Comparison of ENCODE assay signal across 8 mouse cellular contexts in genomic region chr9:108341801-108342200, GRCm38 (mm10). TPM values are rescaled to one million over a fixed set of nuclear protein-coding genes. Genes with fewer than 3 reads are reported as not detected.
DNase-seq lines count a peak whose midpoint lies in the region; ATAC-seq and TF ChIP-seq lines count a peak whose summit lies in the region.

No protein-coding gene starts in this region.

- TF ChIP-seq POLR2A in testis, adult 2 months (IDR thresholded peaks at IDR 0.05; ENCODE audit: control insufficient read depth, low read depth, low read length): no peak

- TF ChIP-seq CTCF in testis, adult 2 months (IDR thresholded peaks at IDR 0.05; ENCODE audit: control insufficient read depth, insufficient read depth, insufficient replicate concordance, low read depth, low read length): no peak
- TF ChIP-seq CTCF in kidney, postnatal 0 days (IDR thresholded peaks at IDR 0.05; ENCODE audit: low read depth): no peak

- H3K4me1 ChIP-seq in forebrain, embryonic 10.5 days: peaks cover 45% of the 10 kb centered on the region
- peaks cover 6% of the 10 kb centered on the region; the same call in 1 of the 2 replicates for H3K4me1 ChIP-seq in forebrain, embryonic 14.5 days (ENCODE audit: control insufficient read depth, insufficient read depth, low read length)
- peaks cover 15% of the 10 kb centered on the region for H3K4me1 ChIP-seq in testis, adult 2 months (ENCODE audit: control insufficient read depth, insufficient read depth, low read length)
- H3K4me1 ChIP-seq in kidney, postnatal 0 days (replicated peaks; ENCODE audit: insufficient read depth, low read length): peaks cover 21% of the 10 kb centered on the region
- H3K4me1 ChIP-seq in stomach, embryonic 16.5 days (ENCODE audit: control insufficient read depth, insufficient read depth, low read length): peaks cover 49% of the 10 kb centered on the region

- H3K9ac ChIP-seq in forebrain, embryonic 14.5 days (ENCODE audit: low read length): no peak overlapping the region
- H3K9ac ChIP-seq in kidney, postnatal 0 days (ENCODE audit: low read depth, low read length): no peak overlapping the region
- 0 out of 2 replicates have a peak overlapping the region, but pooled peaks have one; percentile 25 for H3K9ac ChIP-seq in stomach, embryonic 16.5 days (ENCODE audit: low read length)

- H3K4me2 ChIP-seq in forebrain, embryonic 14.5 days (ENCODE audit: low read length): no peak overlapping the region
- no peak overlapping the region for H3K4me2 ChIP-seq in kidney, postnatal 0 days (ENCODE audit: low read length)
- peak overlapping the region; percentile 0; the same call in 1 of the 2 replicates for H3K4me2 ChIP-seq in stomach, embryonic 16.5 days (ENCODE audit: low read depth, low read length)

- no peak for DNase-seq in forebrain, embryonic 10.5 days (ENCODE audit: extremely low spot score, low spot score)
- DNase-seq in forebrain, embryonic 14.5 days (ENCODE audit: low spot score): no peak
- no peak for DNase-seq in testis, postnatal 10 days (ENCODE audit: low spot score)
- DNase-seq in kidney, postnatal 0 days (ENCODE audit: low spot score): no peak
- DNase-seq in cerebellum, adult 8-10 months: no peak
- DNase-seq in left cerebral cortex, postnatal 10 days (ENCODE audit: extremely low spot score in 1 of 2, low spot score in 2 of 2): no peak

- H3K27me3 ChIP-seq in forebrain, embryonic 10.5 days (ENCODE audit: poor library complexity, severe bottlenecking): no peaks in the 10 kb centered on the region
- no peaks in the 10 kb centered on the region for H3K27me3 ChIP-seq in forebrain, embryonic 14.5 days (replicated peaks; ENCODE audit: control insufficient read depth, insufficient read depth, low read length)
- H3K27me3 ChIP-seq in testis, adult 2 months (ENCODE audit: control insufficient read depth, insufficient read depth, low read length): no peaks in the 10 kb centered on the region
- no peaks in the 10 kb centered on the region for H3K27me3 ChIP-seq in kidney, postnatal 0 days (ENCODE audit: insufficient read depth, low read length)
- no peaks in the 10 kb centered on the region for H3K27me3 ChIP-seq in stomach, embryonic 16.5 days (ENCODE audit: control insufficient read depth, insufficient read depth, low read length)

- peak overlapping the region; percentile 54; the same call in 1 of the 2 replicates for H3K27ac ChIP-seq in forebrain, embryonic 10.5 days
- no peak overlapping the region for H3K27ac ChIP-seq in forebrain, embryonic 14.5 days (ENCODE audit: low read depth, low read length)
- H3K27ac ChIP-seq in testis, adult 2 months (ENCODE audit: control insufficient read depth, insufficient read depth, low read depth, low read length): peak overlapping the region; percentile 61; the same call in 1 of the 2 replicates
- H3K27ac ChIP-seq in kidney, postnatal 0 days: peak overlapping the region; percentile 98
- H3K27ac ChIP-seq in stomach, embryonic 16.5 days (ENCODE audit: low read length): peak overlapping the region; percentile 99

- intact Hi-C loops in left cerebral cortex, postnatal 10 days (cut with DNase I): no loop called here

- ATAC-seq in forebrain, embryonic 14.5 days: no peak
- no peak for ATAC-seq in kidney, postnatal 0 days (replicated peaks; ENCODE audit: low FRiP score, low read depth)
- no peak for ATAC-seq in stomach, embryonic 16.5 days (ENCODE audit: insufficient read depth, low FRiP score)

- H3K9me3 ChIP-seq in forebrain, embryonic 10.5 days: no peaks in the 10 kb centered on the region
- H3K9me3 ChIP-seq in forebrain, embryonic 14.5 days (replicated peaks; ENCODE audit: control insufficient read depth, low read length): no peaks in the 10 kb centered on the region
- H3K9me3 ChIP-seq in kidney, postnatal 0 days (replicated peaks; ENCODE audit: low read length): no peaks in the 10 kb centered on the region
- H3K9me3 ChIP-seq in stomach, embryonic 16.5 days (replicated peaks; ENCODE audit: control insufficient read depth, low read length): no peaks in the 10 kb centered on the region

- H3K36me3 ChIP-seq in forebrain, embryonic 10.5 days (replicated peaks): peaks cover 29% of the 10 kb centered on the region
- H3K36me3 ChIP-seq in forebrain, embryonic 14.5 days (ENCODE audit: control insufficient read depth, insufficient read depth, low read length): no peaks in the 10 kb centered on the region
- no peaks in the 10 kb centered on the region for H3K36me3 ChIP-seq in testis, adult 2 months (ENCODE audit: control insufficient read depth, insufficient read depth, low read length)
- no peaks in the 10 kb centered on the region for H3K36me3 ChIP-seq in kidney, postnatal 0 days (ENCODE audit: insufficient read depth, low read length)
- H3K36me3 ChIP-seq in stomach, embryonic 16.5 days (ENCODE audit: control insufficient read depth, insufficient read depth, low read length): no peaks in the 10 kb centered on the region

- no peak overlapping the region for H3K4me3 ChIP-seq in forebrain, embryonic 10.5 days
- no peak overlapping the region for H3K4me3 ChIP-seq in forebrain, embryonic 14.5 days (ENCODE audit: low read depth, low read length)
- no peak overlapping the region for H3K4me3 ChIP-seq in testis, adult 2 months (ENCODE audit: control insufficient read depth, low read depth, low read length)
- H3K4me3 ChIP-seq in kidney, postnatal 0 days (replicated peaks; ENCODE audit: low read depth, low read length): no peak overlapping the region
- H3K4me3 ChIP-seq in stomach, embryonic 16.5 days (replicated peaks; ENCODE audit: low read length): no peak overlapping the region

RNA-seq across cellular contexts. Expression of gene Gpx1, which starts 3.1 kb away (rescaled TPM):
- polyA plus RNA-seq in forebrain, embryonic 10.5 days (2016; fragmentation: Nextera tagmentation; extraction: Ambion mirVana): 806 and 868 TPM in 2 replicates
- polyA plus RNA-seq in forebrain, embryonic 14.5 days (2014; fragmentation: Nextera tagmentation; extraction: Ambion mirVana): 455 and 521 TPM in 2 replicates
- 64.0 and 88.9 TPM in 2 replicates for polyA plus RNA-seq in testis, adult 2 months (2012; rRNA removed)
- 1,215 and 1,273 TPM in 2 replicates for polyA plus RNA-seq in kidney, postnatal 0 days (2015; fragmentation: Nextera tagmentation; extraction: Ambion mirVana)
- polyA plus RNA-seq in stomach, embryonic 16.5 days (2015; fragmentation: Nextera tagmentation; extraction: Ambion mirVana): 1,034 and 1,067 TPM in 2 replicates
- total RNA-seq in left cerebral cortex, postnatal 10 days (2021): 10 to 100 TPM; 91.2 to 92.6 TPM

RNA-seq across cellular contexts. Expression of gene Usp4, which starts 5.9 kb away (rescaled TPM):
- 132 and 133 TPM in 2 replicates for polyA plus RNA-seq in forebrain, embryonic 10.5 days (2016; fragmentation: Nextera tagmentation; extraction: Ambion mirVana)
- 136 and 141 TPM in 2 replicates for polyA plus RNA-seq in forebrain, embryonic 14.5 days (2014; fragmentation: Nextera tagmentation; extraction: Ambion mirVana)
- polyA plus RNA-seq in testis, adult 2 months (2012; rRNA removed): 115 and 116 TPM in 2 replicates
- polyA plus RNA-seq in kidney, postnatal 0 days (2015; fragmentation: Nextera tagmentation; extraction: Ambion mirVana): 64.0 and 79.9 TPM in 2 replicates
- polyA plus RNA-seq in stomach, embryonic 16.5 days (2015; fragmentation: Nextera tagmentation; extraction: Ambion mirVana): 92.7 and 113 TPM in 2 replicates
- 100 to 1,000 TPM; 122 to 125 TPM for total RNA-seq in left cerebral cortex, postnatal 10 days (2021)

RNA-seq across cellular contexts. Expression of gene Tcta, which starts 35.8 kb away (rescaled TPM):
- polyA plus RNA-seq in forebrain, embryonic 10.5 days (2016; fragmentation: Nextera tagmentation; extraction: Ambion mirVana): 13.4 and 13.8 TPM in 2 replicates
- 38.9 and 50.8 TPM in 2 replicates for polyA plus RNA-seq in forebrain, embryonic 14.5 days (2014; fragmentation: Nextera tagmentation; extraction: Ambion mirVana)
- polyA plus RNA-seq in testis, adult 2 months (2012; rRNA removed): 40.4 and 42.0 TPM in 2 replicates
- 47.5 and 49.0 TPM in 2 replicates for polyA plus RNA-seq in kidney, postnatal 0 days (2015; fragmentation: Nextera tagmentation; extraction: Ambion mirVana)
- polyA plus RNA-seq in stomach, embryonic 16.5 days (2015; fragmentation: Nextera tagmentation; extraction: Ambion mirVana): 46.8 and 46.9 TPM in 2 replicates
- total RNA-seq in left cerebral cortex, postnatal 10 days (2021): 10 to 100 TPM; 58.0 to 59.3 TPM

RNA-seq across cellular contexts. Expression of gene Rhoa, which starts 35.9 kb away (rescaled TPM):
- 257 and 290 TPM in 2 replicates for polyA plus RNA-seq in forebrain, embryonic 10.5 days (2016; fragmentation: Nextera tagmentation; extraction: Ambion mirVana)
- 276 and 307 TPM in 2 replicates for polyA plus RNA-seq in forebrain, embryonic 14.5 days (2014; fragmentation: Nextera tagmentation; extraction: Ambion mirVana)
- polyA plus RNA-seq in testis, adult 2 months (2012; rRNA removed): 34.8 and 40.5 TPM in 2 replicates
- 448 and 489 TPM in 2 replicates for polyA plus RNA-seq in kidney, postnatal 0 days (2015; fragmentation: Nextera tagmentation; extraction: Ambion mirVana)
- polyA plus RNA-seq in stomach, embryonic 16.5 days (2015; fragmentation: Nextera tagmentation; extraction: Ambion mirVana): 493 and 511 TPM in 2 replicates
- total RNA-seq in left cerebral cortex, postnatal 10 days (2021): 100 to 1,000 TPM; 209 to 216 TPM

RNA-seq across cellular contexts. Expression of gene Amt, which starts 45.1 kb away (rescaled TPM):
- polyA plus RNA-seq in forebrain, embryonic 10.5 days (2016; fragmentation: Nextera tagmentation; extraction: Ambion mirVana): 34.8 and 40.0 TPM in 2 replicates
- polyA plus RNA-seq in forebrain, embryonic 14.5 days (2014; fragmentation: Nextera tagmentation; extraction: Ambion mirVana): 13.2 and 13.4 TPM in 2 replicates
- 4.3 and 7.9 TPM in 2 replicates for polyA plus RNA-seq in testis, adult 2 months (2012; rRNA removed)
- polyA plus RNA-seq in kidney, postnatal 0 days (2015; fragmentation: Nextera tagmentation; extraction: Ambion mirVana): 50.5 and 51.2 TPM in 2 replicates
- polyA plus RNA-seq in stomach, embryonic 16.5 days (2015; fragmentation: Nextera tagmentation; extraction: Ambion mirVana): 18.8 and 21.6 TPM in 2 replicates
- total RNA-seq in left cerebral cortex, postnatal 10 days (2021): 10 to 100 TPM; 22.5 to 23.5 TPM
